9 mouse cellular contexts compared by ENCODE assay signal in genomic region chr7:78890641-78891040, GRCm38 (mm10). TPM values are rescaled to one million over a fixed set of nuclear protein-coding genes. Genes with fewer than 3 reads are reported as not detected.
DNase-seq lines count a peak whose midpoint lies in the region; ATAC-seq and TF ChIP-seq lines count a peak whose summit lies in the region.
"Had no signal": no experiment of that assay in that cellular context is flagged by ENCODE, and none has a peak within 500 bp of the region (broad histone marks: within the 10 kb centered on the region; RNA-seq: fewer than 3 reads in every experiment).

No protein-coding gene starts in this region.

- TF ChIP-seq EP300 in lung, postnatal 0 days (IDR thresholded peaks at IDR 0.05) = no peak

- ATAC-seq in lung, postnatal 0 days = peak; percentile 4; the same call in 1 of the 2 replicates

- WGBS in lung, postnatal 0 days = 3% methylated on average over 16 of the region's 16 CpGs

- H3K9me3 ChIP-seq in lung, postnatal 0 days (ENCODE audit: low read length) = no peaks in the 10 kb centered on the region
- H3K9me3 ChIP-seq: heart, embryonic 15.5 days had no signal

- no peaks in the 10 kb centered on the region for H3K27me3 ChIP-seq in lung, postnatal 0 days (replicated peaks; ENCODE audit: insufficient read depth, low read length)

- H3K36me3 ChIP-seq in lung, postnatal 0 days (ENCODE audit: insufficient read depth, low read length) = no peaks in the 10 kb centered on the region
- H3K36me3 ChIP-seq: heart, embryonic 15.5 days had no signal

- peak; percentile 98 for TF ChIP-seq CTCF in lung, postnatal 0 days (IDR thresholded peaks at IDR 0.05)

- H3K4me2 ChIP-seq in lung, postnatal 0 days (replicated peaks; ENCODE audit: low read depth, low read length) = no peak overlapping the region
- H3K4me2 ChIP-seq: heart, embryonic 15.5 days had no signal

- H3K27ac ChIP-seq in lung, postnatal 0 days (ENCODE audit: low read length) = no peak overlapping the region
- H3K27ac ChIP-seq: heart, embryonic 15.5 days had no signal

- no peaks in the 10 kb centered on the region for H3K4me1 ChIP-seq in lung, postnatal 0 days (ENCODE audit: insufficient read depth, low read depth, low read length)

- intact Hi-C loops in gastrocnemius, postnatal 14 days (cut with DNase I; ENCODE audit: low total_unique reads) = loop anchor here (2.0 to 5.0 kb wide), 2 partner anchors 38 to 98 kb away; no protein-coding TSS in a partner anchor

- H3K9ac ChIP-seq in lung, postnatal 0 days (replicated peaks; ENCODE audit: low read depth) = no peak overlapping the region
- H3K9ac ChIP-seq: heart, embryonic 15.5 days had no signal

- DNase-seq in CD4-positive, CD25-positive, alpha-beta regulatory T cell, adult 2 months (ENCODE audit: low read depth, low spot score) = peak; percentile 89
- peak; percentile 60 for DNase-seq in WW6 (ENCODE audit: low read depth, low spot score)
- DNase-seq in cerebellum, postnatal 14 days = peak; percentile 95 to 98
- DNase-seq in gastrocnemius, postnatal 14 days = peak; percentile 77
- DNase-seq in layer of hippocampus, adult 11-12 months (ENCODE audit: low spot score) = peak; percentile 87
- peak; percentile 78 for DNase-seq in lung, postnatal 0 days (ENCODE audit: low spot score)
- peak; percentile 88 for DNase-seq in retina, postnatal 1 day
- DNase-seq in thymus, postnatal 4 days = peak; percentile 96

- H3K4me3 ChIP-seq in lung, postnatal 0 days (ENCODE audit: low read depth, low read length) = no peak overlapping the region
- H3K4me3 ChIP-seq: heart, embryonic 15.5 days had no signal

RNA-seq across cellular contexts. Expression of gene Aen, which starts 5.0 kb away (rescaled TPM):
- 10 to 100 TPM; 23.2 to 27.5 TPM for total RNA-seq in gastrocnemius, postnatal 14 days (2021)
- polyA plus RNA-seq in lung, postnatal 0 days (2015; fragmentation: Nextera tagmentation; extraction: Ambion mirVana) = 19.9 and 20.0 TPM in 2 replicates

RNA-seq across cellular contexts. Expression of gene Isg20, which starts 22.6 kb away (rescaled TPM):
- total RNA-seq in gastrocnemius, postnatal 14 days (2021) = 1 to 10 TPM; 1.0 to 1.2 TPM
- 31.0 and 38.5 TPM in 2 replicates for polyA plus RNA-seq in lung, postnatal 0 days (2015; fragmentation: Nextera tagmentation; extraction: Ambion mirVana)

RNA-seq across cellular contexts. Expression of gene Det1, which starts 43.6 kb away (rescaled TPM):
- total RNA-seq in gastrocnemius, postnatal 14 days (2021) = 1 to 10 TPM; 8.5 to 9.2 TPM
- 7.8 and 8.5 TPM in 2 replicates for polyA plus RNA-seq in lung, postnatal 0 days (2015; fragmentation: Nextera tagmentation; extraction: Ambion mirVana)
